Mouse (Mus musculus) heart, adult 2 months (tissue): ENCODE measurements at regions not wholly inside any gene's neighbourhood (a gene's known extent, or its start where the extent isn't known, plus 50 kb on each side); places are given as distances from the start of the nearest gene placed in this dataset.

Source experiments
- DNase-seq, 2 experiments: peaks; one replicate each; pipeline ENCODE4 v3.0.0; 2021
- H3K27ac ChIP-seq: fragments of 200-600 bp; 2 replicates; pipeline ENCODE4 v1.8.1; 2022
- H3K27me3 ChIP-seq: fragments of 200-500 bp; 2 replicates; pipeline ENCODE4 v1.6.1; 2012; ENCODE audit warnings: mild to moderate bottlenecking, low read length, inconsistent platforms, mixed read lengths; ENCODE audit not compliant: control insufficient read depth, insufficient read depth
- H3K36me3 ChIP-seq: fragments of 200-500 bp; 2 replicates; pipeline ENCODE4 v1.6.1; 2012; ENCODE audit warnings: low read length, inconsistent platforms; ENCODE audit not compliant: control insufficient read depth, insufficient read depth
- H3K4me1 ChIP-seq: fragments of 200-500 bp; 2 replicates; pipeline ENCODE4 v1.6.1; 2011; ENCODE audit warnings: low read length; ENCODE audit not compliant: control insufficient read depth, insufficient read depth
- H3K4me3 ChIP-seq: fragments of 200-600 bp; 2 replicates; pipeline ENCODE4 v1.8.1; 2022
- H3K79me2 ChIP-seq: fragments of 200-500 bp; replicated peaks from 2 replicates; pipeline ENCODE4 v1.6.1; 2012; ENCODE audit warnings: mild to moderate bottlenecking, inconsistent platforms, low read length, moderate library complexity, mixed read lengths; ENCODE audit not compliant: control insufficient read depth, insufficient read depth
- H3K9ac ChIP-seq: fragments of 200-500 bp; 2 replicates; pipeline ENCODE4 v1.6.1; 2012; ENCODE audit warnings: low read depth, mild to moderate bottlenecking, control low read depth, inconsistent platforms, low read length, mixed read lengths
- CTCF ChIP-seq: fragments of 200-600 bp; IDR thresholded peaks from 2 replicates; pipeline ENCODE4 v1.8.1; 2022; ENCODE audit warnings: antibody characterized with exemption, mild to moderate bottlenecking, moderate library complexity
- EP300 ChIP-seq: fragments of 200-500 bp; IDR thresholded peaks from 2 replicates; pipeline ENCODE4 v1.6.1; 2011; ENCODE audit warnings: low read depth, low read length, control low read depth; ENCODE audit not compliant: insufficient read depth
- POLR2A ChIP-seq: fragments of 200-500 bp; IDR thresholded peaks from 2 replicates; pipeline ENCODE4 v1.6.1; 2011; ENCODE audit warnings: mild to moderate bottlenecking, low read depth, low read length, control low read depth; ENCODE audit not compliant: insufficient read depth
- WGBS: fragments of 180-500 bp; shearing (Covaris S2); methylation state at CpG from one replicate; pipeline ENCODE4 v1.1.7; 2018; 5-methylcytosine and 5-hydroxymethylcytosine counted together
- intact Hi-C: fragments of 180-260 bp; cut with DNase I; formaldehyde crosslinking; loops from one replicate; pipeline ENCODE4 v1.15.1; 2025

GRCm38 (mm10) chr9:62622106-62622505 is 55.5 kb upstream of the Itga11 start:
- Histone ChIP-seq H3K27ac (no peak overlapping the region), H3K36me3 (no peaks in the 10 kb centered on the region), H3K27me3 (no peaks in the 10 kb centered on the region), H3K79me2 (no peaks in the 10 kb centered on the region), H3K9ac (no peak overlapping the region), H3K4me1 (no peaks in the 10 kb centered on the region), H3K4me3 (no peak overlapping the region)
- WGBS, result 64% methylated on average over 10 of the region's 10 CpGs
- intact Hi-C loops, result loop anchor here (10.0 kb wide), 1 partner anchor 153 kb away; no protein-coding TSS in a partner anchor
- TF ChIP-seq POLR2A (no peak), CTCF (peak; percentile 65)
- no peak for DNase-seq

GRCm38 (mm10) chr9:62624562-62625044 is 53.0 kb upstream of the Itga11 start:
- no peak overlapping the region for H3K4me3 ChIP-seq
- no peak overlapping the region for H3K27ac ChIP-seq
- intact Hi-C loops, result loop anchor here (10.0 kb wide), 1 partner anchor 150 kb away; no protein-coding TSS in a partner anchor
- H3K79me2 ChIP-seq, result no peaks in the 10 kb centered on the region
- H3K4me1 ChIP-seq, result peaks cover 1% of the 10 kb centered on the region; the same call in 1 of the 2 replicates
- no peaks in the 10 kb centered on the region for H3K27me3 ChIP-seq
- no peak overlapping the region for H3K9ac ChIP-seq
- TF ChIP-seq POLR2A (no peak), CTCF (no peak), EP300 (no peak)
- no peak for DNase-seq
- no peaks in the 10 kb centered on the region for H3K36me3 ChIP-seq
- 72% methylated on average over 8 of the region's 8 CpGs for WGBS

- Histone ChIP-seq H3K4me1 (peaks cover 1% of the 10 kb centered on the region), H3K36me3 (no peaks in the 10 kb centered on the region), H3K9ac (no peak overlapping the region), H3K27ac (peak overlapping the region; percentile 68), H3K79me2 (no peaks in the 10 kb centered on the region), H3K4me3 (no peak overlapping the region), H3K27me3 (no peaks in the 10 kb centered on the region)
- 54% methylated on average over 6 of the region's 6 CpGs for WGBS
- peak; percentile 65 to 78 for DNase-seq
- intact Hi-C loops, result loop anchor here (10.0 kb wide), 1 partner anchor 147 kb away; no protein-coding TSS in a partner anchor
- TF ChIP-seq CTCF, result no peak
- no peak for TF ChIP-seq POLR2A
Measured at GRCm38 (mm10) chr9:62627071-62628000, 50.3 kb upstream of the Itga11 start.
